9 mouse cellular contexts compared by ENCODE assay signal in genomic region chr9:47422151-47422599, GRCm38 (mm10).
DNase-seq lines count a peak whose midpoint lies in the region; ATAC-seq lines count a peak whose summit lies in the region.
"Had no signal": no experiment of that assay in that cellular context is flagged by ENCODE, and none has a peak within 500 bp of the region (broad histone marks: within the 10 kb centered on the region; RNA-seq: fewer than 3 reads in every experiment).

No protein-coding gene starts in this region.

- no peak for ATAC-seq in embryonic facial prominence, embryonic 14.5 days (ENCODE audit: low read depth)
- no peak for ATAC-seq in limb, embryonic 11.5 days (ENCODE audit: insufficient number of reproducible peaks, low FRiP score, low TSS enrichment, low read depth)

- 0 out of 2 replicates have a peak overlapping the region, but pooled peaks have one; percentile 39 for H3K27ac ChIP-seq in embryonic facial prominence, embryonic 14.5 days (replicated peaks; ENCODE audit: low read depth, low read length)
- no peak overlapping the region for H3K27ac ChIP-seq in embryonic facial prominence, embryonic 10.5 days (replicated peaks)
- no peak overlapping the region for H3K27ac ChIP-seq in limb, embryonic 11.5 days (replicated peaks; ENCODE audit: low read depth, low read length)

- H3K9ac ChIP-seq in embryonic facial prominence, embryonic 14.5 days (ENCODE audit: low read depth, low read length) = no peak overlapping the region
- no peak overlapping the region for H3K9ac ChIP-seq in limb, embryonic 11.5 days (ENCODE audit: low read length)

- peaks cover 13% of the 10 kb centered on the region; the same call in 1 of the 2 replicates for H3K4me1 ChIP-seq in embryonic facial prominence, embryonic 14.5 days (ENCODE audit: control insufficient read depth, insufficient read depth, low read length)
- peaks cover 34% of the 10 kb centered on the region for H3K4me1 ChIP-seq in embryonic facial prominence, embryonic 10.5 days
- peaks cover 11% of the 10 kb centered on the region for H3K4me1 ChIP-seq in limb, embryonic 11.5 days (ENCODE audit: control insufficient read depth, insufficient read depth, low read length)
- H3K4me1 ChIP-seq: megakaryocyte, embryonic 14.5 days had no signal

- no peaks in the 10 kb centered on the region for H3K36me3 ChIP-seq in embryonic facial prominence, embryonic 14.5 days (ENCODE audit: control insufficient read depth, insufficient read depth, low read length)
- no peaks in the 10 kb centered on the region for H3K36me3 ChIP-seq in embryonic facial prominence, embryonic 10.5 days (replicated peaks)
- H3K36me3 ChIP-seq in limb, embryonic 11.5 days (ENCODE audit: control insufficient read depth, insufficient read depth, low read length) = no peaks in the 10 kb centered on the region

- peak; percentile 67 for DNase-seq in embryonic facial prominence, embryonic 14.5 days (ENCODE audit: low spot score)
- no peak for DNase-seq in embryonic facial prominence, embryonic 10.5 days (ENCODE audit: low spot score)
- peak; percentile 62 for DNase-seq in adrenal gland, postnatal 10 days
- DNase-seq in gastrocnemius, postnatal 10 days = peak; percentile 41
- DNase-seq in kidney, adult 11 months = peak; percentile 74
- peak; percentile 54 for DNase-seq in limb, embryonic 11.5 days (ENCODE audit: low spot score)
- DNase-seq in right cerebral cortex, postnatal 25 days = peak; percentile 10
- no peak for DNase-seq in embryo, embryonic 9.5 days (ENCODE audit: extremely low spot score)

- H3K9me3 ChIP-seq in embryonic facial prominence, embryonic 14.5 days (ENCODE audit: control insufficient read depth, low read length) = no peaks in the 10 kb centered on the region
- H3K9me3 ChIP-seq in embryonic facial prominence, embryonic 10.5 days = no peaks in the 10 kb centered on the region
- no peaks in the 10 kb centered on the region for H3K9me3 ChIP-seq in limb, embryonic 11.5 days (ENCODE audit: control insufficient read depth, low read length)

- H3K4me3 ChIP-seq in embryonic facial prominence, embryonic 14.5 days (ENCODE audit: low read depth, low read length) = no peak overlapping the region
- H3K4me3 ChIP-seq in embryonic facial prominence, embryonic 10.5 days = no peak overlapping the region
- H3K4me3 ChIP-seq in limb, embryonic 11.5 days (ENCODE audit: low read depth, low read length) = no peak overlapping the region
- H3K4me3 ChIP-seq: megakaryocyte, embryonic 14.5 days had no signal

- no peak overlapping the region for H3K4me2 ChIP-seq in embryonic facial prominence, embryonic 14.5 days (ENCODE audit: low read depth, low read length)
- no peak overlapping the region for H3K4me2 ChIP-seq in limb, embryonic 11.5 days (ENCODE audit: low read depth, severe bottlenecking)

- 29% methylated on average over 9 of the region's 9 CpGs for WGBS in embryonic facial prominence, embryonic 14.5 days
- WGBS in embryonic facial prominence, embryonic 10.5 days = 31% methylated on average over 9 of the region's 9 CpGs
- WGBS in limb, embryonic 11.5 days = 2% methylated on average over 9 of the region's 9 CpGs

- no peaks in the 10 kb centered on the region for H3K27me3 ChIP-seq in embryonic facial prominence, embryonic 14.5 days (replicated peaks; ENCODE audit: control insufficient read depth, insufficient read depth, low read length)
- H3K27me3 ChIP-seq in embryonic facial prominence, embryonic 10.5 days (replicated peaks; ENCODE audit: low read depth, poor library complexity, severe bottlenecking) = peaks cover 18% of the 10 kb centered on the region
- H3K27me3 ChIP-seq in limb, embryonic 11.5 days (ENCODE audit: control insufficient read depth, insufficient read depth, low read length) = no peaks in the 10 kb centered on the region
- H3K27me3 ChIP-seq: megakaryocyte, embryonic 14.5 days had no signal

Comparison
In these comparisons a context has a peak if more than half of its experiments do, and no peak if none do; other contexts are left out.
1. DNase-seq: peak in embryonic facial prominence, embryonic 14.5 days (single experiment), adrenal gland, postnatal 10 days (single experiment), gastrocnemius, postnatal 10 days (single experiment), kidney, adult 11 months (single experiment), limb, embryonic 11.5 days (single experiment) and right cerebral cortex, postnatal 25 days (single experiment); none in embryonic facial prominence, embryonic 10.5 days (single experiment) and embryo, embryonic 9.5 days (single experiment).